Mouse (Mus musculus): ENCODE data around the gene Vps18. TPM values are rescaled to one million over a fixed set of nuclear protein-coding genes. Genes with fewer than 3 reads are reported as not detected.

Vps18 gene
- polyA plus RNA-seq, 1 experiment from 2014 or later, result 23.9 TPM

- peaks cover 7% of the 10 kb centered on the region for H3K4me1 ChIP-seq (replicated peaks)
These were observed 25.6 kb upstream of the Vps18 start for GRCm38 (mm10) chr2:119262978-119263377.

GRCm38 (mm10) chr2:119263813-119264212 is 24.7 kb upstream of the Vps18 start:
- H3K27ac ChIP-seq (replicated peaks), result no peak overlapping the region
- H3K9ac ChIP-seq, result no peak overlapping the region
- H3K4me1 ChIP-seq (replicated peaks), result peaks cover 8% of the 10 kb centered on the region
- H3K4me2 ChIP-seq, result no peak overlapping the region
- peaks cover 6% of the 10 kb centered on the region for H3K27me3 ChIP-seq
- 86% methylated on average over 5 of the region's 5 CpGs for WGBS
- no peak for ATAC-seq (ENCODE audit: low read depth)
- H3K36me3 ChIP-seq, result no peaks in the 10 kb centered on the region
- no peak overlapping the region for H3K4me3 ChIP-seq
- H3K9me3 ChIP-seq, result no peaks in the 10 kb centered on the region

More at GRCm38 (mm10) chr2:119262978-119263377, 25.6 kb upstream of the Vps18 start:
- Histone ChIP-seq H3K9me3 (no peaks in the 10 kb centered on the region), H3K36me3 (no peaks in the 10 kb centered on the region), H3K4me2 (no peak overlapping the region), H3K9ac (peak overlapping the region; percentile 49; the same call in 1 of the 2 replicates), H3K4me3 (no peak overlapping the region), H3K27ac (replicated peaks) (no peak overlapping the region), H3K27me3 (peaks cover 4% of the 10 kb centered on the region; the same call in 1 of the 2 replicates)
- 46% methylated on average over 8 of the region's 8 CpGs for WGBS
- 0 out of 2 replicates have a peak, but pooled peaks have one; percentile 53 for ATAC-seq (ENCODE audit: low read depth)

- Histone ChIP-seq H3K4me2 (peak overlapping the region; percentile 84), H3K36me3 (no peaks in the 10 kb centered on the region), H3K9me3 (no peaks in the 10 kb centered on the region), H3K27ac (replicated peaks) (peak overlapping the region; percentile 81; the same call in 1 of the 2 replicates), H3K4me1 (replicated peaks) (peaks cover 20% of the 10 kb centered on the region), H3K4me3 (peak overlapping the region; percentile 70), H3K27me3 (peaks cover 29% of the 10 kb centered on the region), H3K9ac (peak overlapping the region; percentile 86)
- no peak for ATAC-seq (ENCODE audit: low read depth)
- WGBS, result 46% methylated on average over 9 of the region's 9 CpGs
These were observed 18.3 kb upstream of the Vps18 start for GRCm38 (mm10) chr2:119270286-119270642.

GRCm38 (mm10) chr2:119270643-119271331 is 17.8 kb upstream of the Vps18 start, which contains the start of gene Rhov:
Rhov (minus strand) TSS chr2:119271272.
- peaks cover 29% of the 10 kb centered on the region for H3K27me3 ChIP-seq

GRCm38 (mm10) chr2:119274126-119274525 is 14.4 kb upstream of the Vps18 start:
- H3K27me3 ChIP-seq, result peaks cover 20% of the 10 kb centered on the region; the same call in 1 of the 2 replicates
- peaks cover 15% of the 10 kb centered on the region for H3K4me1 ChIP-seq (replicated peaks)
- ATAC-seq (ENCODE audit: low read depth), result no peak
- no peak overlapping the region for H3K4me3 ChIP-seq
- no peak overlapping the region for H3K4me2 ChIP-seq
- H3K9me3 ChIP-seq, result no peaks in the 10 kb centered on the region
- 83% methylated on average over 1 of the region's 1 CpGs for WGBS
- no peak overlapping the region for H3K27ac ChIP-seq (replicated peaks)
- H3K9ac ChIP-seq, result no peak overlapping the region
- H3K36me3 ChIP-seq, result no peaks in the 10 kb centered on the region

More at GRCm38 (mm10) chr2:119270643-119271331, 17.8 kb upstream of the Vps18 start, which contains the start of gene Rhov:
- Histone ChIP-seq H3K4me3 (peak within 1 kb of the TSS; percentile 70), H3K4me2 (peak within 1 kb of the TSS; percentile 84), H3K36me3 (no peaks in the 10 kb centered on the region), H3K9ac (peak within 1 kb of the TSS; percentile 86), H3K4me1 (replicated peaks) (peaks cover 20% of the 10 kb centered on the region), H3K9me3 (no peaks in the 10 kb centered on the region), H3K27ac (replicated peaks) (peak within 1 kb of the TSS; percentile 81)
- peak; percentile 92 for ATAC-seq (ENCODE audit: low read depth)
- under 1% methylated on average over 49 of the region's 49 CpGs for WGBS

GRCm38 (mm10) chr2:119276926-119277325 is 11.6 kb upstream of the Vps18 start:
- no peak for ATAC-seq (ENCODE audit: low read depth)
- Histone ChIP-seq H3K4me3 (no peak overlapping the region), H3K27me3 (0 out of 2 replicates have a peak, but pooled peaks cover 3% of the 10 kb centered on the region), H3K4me2 (no peak overlapping the region), H3K36me3 (no peaks in the 10 kb centered on the region), H3K9ac (no peak overlapping the region), H3K27ac (replicated peaks) (no peak overlapping the region), H3K4me1 (replicated peaks) (no peaks in the 10 kb centered on the region), H3K9me3 (no peaks in the 10 kb centered on the region)
- 84% methylated on average over 7 of the region's 7 CpGs for WGBS

- ATAC-seq (ENCODE audit: low read depth), result no peak
- Histone ChIP-seq H3K27me3 (0 out of 2 replicates have a peak, but pooled peaks cover 2% of the 10 kb centered on the region), H3K9me3 (no peaks in the 10 kb centered on the region), H3K27ac (replicated peaks) (no peak overlapping the region), H3K9ac (no peak overlapping the region), H3K4me1 (replicated peaks) (no peaks in the 10 kb centered on the region), H3K4me2 (no peak overlapping the region), H3K4me3 (no peak overlapping the region), H3K36me3 (no peaks in the 10 kb centered on the region)
- 87% methylated on average over 23 of the region's 23 CpGs for WGBS
These were observed 10.7 kb upstream of the Vps18 start for GRCm38 (mm10) chr2:119277810-119278209.

- H3K36me3 ChIP-seq, result no peaks in the 10 kb centered on the region
- H3K4me1 ChIP-seq (replicated peaks), result no peaks in the 10 kb centered on the region
- no peak for ATAC-seq (ENCODE audit: low read depth)
- WGBS, result 87% methylated on average over 7 of the region's 7 CpGs
- H3K27me3 ChIP-seq, result no peaks in the 10 kb centered on the region
- no peak overlapping the region for H3K27ac ChIP-seq (replicated peaks)
- no peaks in the 10 kb centered on the region for H3K9me3 ChIP-seq
- no peak overlapping the region for H3K4me3 ChIP-seq
- H3K9ac ChIP-seq, result no peak overlapping the region
- no peak overlapping the region for H3K4me2 ChIP-seq
These were observed 6.5 kb upstream of the Vps18 start for GRCm38 (mm10) chr2:119281899-119282565.

GRCm38 (mm10) chr2:119287372-119287771 is 1.2 kb upstream of the Vps18 start:
- H3K9me3 ChIP-seq, result no peaks in the 10 kb centered on the region
- 0 out of 2 replicates have a peak overlapping the region, but pooled peaks have one; percentile 66 for H3K9ac ChIP-seq
- no peak overlapping the region for H3K4me2 ChIP-seq
- no peak overlapping the region for H3K4me3 ChIP-seq
- peaks cover 19% of the 10 kb centered on the region for H3K4me1 ChIP-seq (replicated peaks)
- H3K27me3 ChIP-seq, result no peaks in the 10 kb centered on the region
- ATAC-seq (ENCODE audit: low read depth), result no peak
- H3K27ac ChIP-seq (replicated peaks), result no peak overlapping the region
- H3K36me3 ChIP-seq, result peaks cover 24% of the 10 kb centered on the region
- WGBS, result 89% methylated on average over 5 of the region's 5 CpGs

- H3K27me3 ChIP-seq, result no peaks in the 10 kb centered on the region
- peaks cover 41% of the 10 kb centered on the region for H3K36me3 ChIP-seq
- H3K4me2 ChIP-seq, result peak overlapping the region; percentile 92
- H3K9ac ChIP-seq, result peak overlapping the region; percentile 87
- peak; percentile 27 for ATAC-seq (ENCODE audit: low read depth)
- WGBS, result 3% methylated on average over 11 of the region's 11 CpGs
- peaks cover 19% of the 10 kb centered on the region for H3K4me1 ChIP-seq (replicated peaks)
- peak overlapping the region; percentile 43; the same call in 1 of the 2 replicates for H3K27ac ChIP-seq (replicated peaks)
- no peaks in the 10 kb centered on the region for H3K9me3 ChIP-seq
- H3K4me3 ChIP-seq, result peak overlapping the region; percentile 75
These were observed 475 bp downstream of the Vps18 start for GRCm38 (mm10) chr2:119289014-119289416.

GRCm38 (mm10) chr2:119292281-119292680 is 3.7 kb downstream of the Vps18 start:
- Histone ChIP-seq H3K4me2 (no peak overlapping the region), H3K27ac (replicated peaks) (no peak overlapping the region), H3K36me3 (peaks cover 68% of the 10 kb centered on the region), H3K9ac (no peak overlapping the region), H3K9me3 (no peaks in the 10 kb centered on the region), H3K4me1 (replicated peaks) (peaks cover 19% of the 10 kb centered on the region), H3K27me3 (no peaks in the 10 kb centered on the region), H3K4me3 (no peak overlapping the region)
- ATAC-seq (ENCODE audit: low read depth), result no peak
- WGBS, result 94% methylated on average over 5 of the region's 5 CpGs

- Histone ChIP-seq H3K4me1 (replicated peaks) (peaks cover 19% of the 10 kb centered on the region), H3K4me3 (no peak overlapping the region), H3K9ac (no peak overlapping the region), H3K27ac (replicated peaks) (no peak overlapping the region), H3K9me3 (no peaks in the 10 kb centered on the region), H3K4me2 (no peak overlapping the region), H3K36me3 (peaks cover 74% of the 10 kb centered on the region), H3K27me3 (no peaks in the 10 kb centered on the region)
- no peak for ATAC-seq (ENCODE audit: low read depth)
- WGBS, result 96% methylated on average over 17 of the region's 17 CpGs
These were observed 4.3 kb downstream of the Vps18 start for GRCm38 (mm10) chr2:119292852-119293251.

Measured in neural tube, embryonic 13.5 days (tissue).